Mouse (Mus musculus): ENCODE measurements at regions not wholly inside any gene's neighbourhood (a gene's known extent, or its start where the extent isn't known, plus 50 kb on each side); places are given as distances from the start of the nearest gene placed in this dataset.

GRCm38 (mm10) chr7:88960841-88961240, 443.2 kb downstream of the Tmem135 start:
- no peaks in the 10 kb centered on the region for H3K27me3 ChIP-seq (replicated peaks; ENCODE audit: control insufficient read depth, insufficient read depth, low read length)
- DNase-seq (ENCODE audit: low spot score) (no peak), ATAC-seq (no peak)
- H3K4me1 ChIP-seq (ENCODE audit: control insufficient read depth, insufficient read depth, low read length) = no peaks in the 10 kb centered on the region
- no peaks in the 10 kb centered on the region for H3K9me3 ChIP-seq (replicated peaks; ENCODE audit: control insufficient read depth, low read length)
- H3K4me3 ChIP-seq (ENCODE audit: low read depth, low read length) = no peak overlapping the region
- no peak overlapping the region for H3K4me2 ChIP-seq (ENCODE audit: low read length)
- H3K9ac ChIP-seq (ENCODE audit: low read length) = no peak overlapping the region
- no peak overlapping the region for H3K27ac ChIP-seq (ENCODE audit: low read depth, low read length)
- H3K36me3 ChIP-seq (ENCODE audit: control insufficient read depth, insufficient read depth, low read length) = no peaks in the 10 kb centered on the region

- whole genome bisulfite sequencing = 80% methylated on average over 4 of the region's 4 CpGs
- H3K4me2 ChIP-seq (ENCODE audit: low read length) = no peak overlapping the region
- no peak overlapping the region for H3K27ac ChIP-seq (ENCODE audit: low read depth, low read length)
- no peak for ATAC-seq
- no peaks in the 10 kb centered on the region for H3K36me3 ChIP-seq (ENCODE audit: control insufficient read depth, insufficient read depth, low read length)
- H3K27me3 ChIP-seq (replicated peaks; ENCODE audit: control insufficient read depth, insufficient read depth, low read length) = no peaks in the 10 kb centered on the region
- no peak for DNase-seq (ENCODE audit: low spot score)
- no peak overlapping the region for H3K9ac ChIP-seq (ENCODE audit: low read length)
- H3K4me1 ChIP-seq (ENCODE audit: control insufficient read depth, insufficient read depth, low read length) = no peaks in the 10 kb centered on the region
- no peak overlapping the region for H3K4me3 ChIP-seq (ENCODE audit: low read depth, low read length)
- no peaks in the 10 kb centered on the region for H3K9me3 ChIP-seq (replicated peaks; ENCODE audit: control insufficient read depth, low read length)
These were observed 443.8 kb downstream of the Tmem135 start for GRCm38 (mm10) chr7:88960190-88960589.

- Histone ChIP-seq H3K4me3 (ENCODE audit: low read depth, low read length) (no peak overlapping the region), H3K4me1 (ENCODE audit: control insufficient read depth, insufficient read depth, low read length) (no peaks in the 10 kb centered on the region), H3K36me3 (ENCODE audit: control insufficient read depth, insufficient read depth, low read length) (no peaks in the 10 kb centered on the region), H3K4me2 (ENCODE audit: low read length) (no peak overlapping the region), H3K27me3 (replicated peaks; ENCODE audit: control insufficient read depth, insufficient read depth, low read length) (no peaks in the 10 kb centered on the region), H3K9ac (ENCODE audit: low read length) (no peak overlapping the region), H3K27ac (ENCODE audit: low read depth, low read length) (no peak overlapping the region), H3K9me3 (replicated peaks; ENCODE audit: control insufficient read depth, low read length) (no peaks in the 10 kb centered on the region)
- DNase-seq (ENCODE audit: low spot score) = no peak
- WGBS = 71% methylated on average over 6 of the region's 6 CpGs
- no peak for ATAC-seq
These were observed 444.5 kb downstream of the Tmem135 start for GRCm38 (mm10) chr7:88959332-88960124.

- Histone ChIP-seq H3K4me2 (ENCODE audit: low read length) (no peak overlapping the region), H3K27ac (ENCODE audit: low read depth, low read length) (no peak overlapping the region), H3K4me1 (ENCODE audit: control insufficient read depth, insufficient read depth, low read length) (no peaks in the 10 kb centered on the region), H3K4me3 (ENCODE audit: low read depth, low read length) (no peak overlapping the region), H3K36me3 (ENCODE audit: control insufficient read depth, insufficient read depth, low read length) (no peaks in the 10 kb centered on the region), H3K9me3 (replicated peaks; ENCODE audit: control insufficient read depth, low read length) (no peaks in the 10 kb centered on the region), H3K9ac (ENCODE audit: low read length) (no peak overlapping the region), H3K27me3 (replicated peaks; ENCODE audit: control insufficient read depth, insufficient read depth, low read length) (no peaks in the 10 kb centered on the region)
- 72% methylated on average over 3 of the region's 3 CpGs for WGBS
- DNase-seq (ENCODE audit: low spot score) = no peak
- no peak for ATAC-seq
These were observed 449.0 kb downstream of the Tmem135 start for GRCm38 (mm10) chr7:88954978-88955377.

GRCm38 (mm10) chr7:88945338-88945737, 458.7 kb downstream of the Tmem135 start:
- Histone ChIP-seq H3K4me2 (ENCODE audit: low read length) (no peak overlapping the region), H3K9ac (ENCODE audit: low read length) (no peak overlapping the region), H3K27ac (ENCODE audit: low read depth, low read length) (no peak overlapping the region), H3K27me3 (replicated peaks; ENCODE audit: control insufficient read depth, insufficient read depth, low read length) (no peaks in the 10 kb centered on the region), H3K36me3 (ENCODE audit: control insufficient read depth, insufficient read depth, low read length) (no peaks in the 10 kb centered on the region), H3K4me3 (ENCODE audit: low read depth, low read length) (no peak overlapping the region), H3K4me1 (ENCODE audit: control insufficient read depth, insufficient read depth, low read length) (no peaks in the 10 kb centered on the region), H3K9me3 (replicated peaks; ENCODE audit: control insufficient read depth, low read length) (no peaks in the 10 kb centered on the region)
- ATAC-seq (no peak), DNase-seq (ENCODE audit: low spot score) (no peak)

GRCm38 (mm10) chr7:88944936-88945335, 459.1 kb downstream of the Tmem135 start:
- Histone ChIP-seq H3K27ac (ENCODE audit: low read depth, low read length) (no peak overlapping the region), H3K4me1 (ENCODE audit: control insufficient read depth, insufficient read depth, low read length) (no peaks in the 10 kb centered on the region), H3K9ac (ENCODE audit: low read length) (no peak overlapping the region), H3K9me3 (replicated peaks; ENCODE audit: control insufficient read depth, low read length) (no peaks in the 10 kb centered on the region), H3K4me3 (ENCODE audit: low read depth, low read length) (no peak overlapping the region), H3K36me3 (ENCODE audit: control insufficient read depth, insufficient read depth, low read length) (no peaks in the 10 kb centered on the region), H3K27me3 (replicated peaks; ENCODE audit: control insufficient read depth, insufficient read depth, low read length) (no peaks in the 10 kb centered on the region), H3K4me2 (ENCODE audit: low read length) (no peak overlapping the region)
- 57% methylated on average over 2 of the region's 2 CpGs for WGBS
- ATAC-seq (no peak), DNase-seq (ENCODE audit: low spot score) (no peak)

- no peak for ATAC-seq
- no peaks in the 10 kb centered on the region for H3K27me3 ChIP-seq (replicated peaks; ENCODE audit: control insufficient read depth, insufficient read depth, low read length)
- no peak overlapping the region for H3K4me2 ChIP-seq (ENCODE audit: low read length)
- H3K27ac ChIP-seq (ENCODE audit: low read depth, low read length) = no peak overlapping the region
- no peak for DNase-seq (ENCODE audit: low spot score)
- H3K36me3 ChIP-seq (ENCODE audit: control insufficient read depth, insufficient read depth, low read length) = no peaks in the 10 kb centered on the region
- H3K4me1 ChIP-seq (ENCODE audit: control insufficient read depth, insufficient read depth, low read length) = no peaks in the 10 kb centered on the region
- H3K9me3 ChIP-seq (replicated peaks; ENCODE audit: control insufficient read depth, low read length) = no peaks in the 10 kb centered on the region
- no peak overlapping the region for H3K4me3 ChIP-seq (ENCODE audit: low read depth, low read length)
- H3K9ac ChIP-seq (ENCODE audit: low read length) = no peak overlapping the region
- WGBS = 78% methylated on average over 9 of the region's 9 CpGs
These were observed 462.6 kb downstream of the Tmem135 start for GRCm38 (mm10) chr7:88941246-88941910.

- Histone ChIP-seq H3K9ac (ENCODE audit: low read length) (no peak overlapping the region), H3K4me2 (ENCODE audit: low read length) (no peak overlapping the region), H3K4me1 (ENCODE audit: control insufficient read depth, insufficient read depth, low read length) (no peaks in the 10 kb centered on the region), H3K4me3 (ENCODE audit: low read depth, low read length) (no peak overlapping the region), H3K36me3 (ENCODE audit: control insufficient read depth, insufficient read depth, low read length) (no peaks in the 10 kb centered on the region), H3K27ac (ENCODE audit: low read depth, low read length) (no peak overlapping the region), H3K27me3 (replicated peaks; ENCODE audit: control insufficient read depth, insufficient read depth, low read length) (no peaks in the 10 kb centered on the region), H3K9me3 (replicated peaks; ENCODE audit: control insufficient read depth, low read length) (no peaks in the 10 kb centered on the region)
- ATAC-seq (no peak), DNase-seq (ENCODE audit: low spot score) (no peak)
- 90% methylated on average over 2 of the region's 2 CpGs for WGBS
These were observed 463.8 kb downstream of the Tmem135 start for GRCm38 (mm10) chr7:88940196-88940595.

GRCm38 (mm10) chr7:88928245-88928795, 475.7 kb downstream of the Tmem135 start:
- peak; percentile 17 for DNase-seq (ENCODE audit: low spot score)
- Histone ChIP-seq H3K27ac (ENCODE audit: low read depth, low read length) (no peak overlapping the region), H3K9me3 (replicated peaks; ENCODE audit: control insufficient read depth, low read length) (no peaks in the 10 kb centered on the region), H3K4me3 (ENCODE audit: low read depth, low read length) (no peak overlapping the region), H3K4me2 (ENCODE audit: low read length) (no peak overlapping the region), H3K36me3 (ENCODE audit: control insufficient read depth, insufficient read depth, low read length) (no peaks in the 10 kb centered on the region), H3K9ac (ENCODE audit: low read length) (no peak overlapping the region), H3K27me3 (replicated peaks; ENCODE audit: control insufficient read depth, insufficient read depth, low read length) (no peaks in the 10 kb centered on the region), H3K4me1 (ENCODE audit: control insufficient read depth, insufficient read depth, low read length) (no peaks in the 10 kb centered on the region)
- peak; percentile 32; the same call in 1 of the 2 replicates for ATAC-seq
- 69% methylated on average over 6 of the region's 6 CpGs for WGBS
